Mouse (Mus musculus) layer of hippocampus, adult 9-11 months (tissue): ENCODE data around the gene Henmt1.

Experiments used
- DNase-seq: peaks from one replicate; pipeline ENCODE4 v3.0.0; 2022

The Henmt1 gene

GRCm38 (mm10) chr3:108940996-108941395, 1.3 kb downstream of the Henmt1 start:
- DNase-seq, result no peak

GRCm38 (mm10) chr3:108957976-108958375, 18.3 kb downstream of the Henmt1 start:
- no peak for DNase-seq

DNA sequence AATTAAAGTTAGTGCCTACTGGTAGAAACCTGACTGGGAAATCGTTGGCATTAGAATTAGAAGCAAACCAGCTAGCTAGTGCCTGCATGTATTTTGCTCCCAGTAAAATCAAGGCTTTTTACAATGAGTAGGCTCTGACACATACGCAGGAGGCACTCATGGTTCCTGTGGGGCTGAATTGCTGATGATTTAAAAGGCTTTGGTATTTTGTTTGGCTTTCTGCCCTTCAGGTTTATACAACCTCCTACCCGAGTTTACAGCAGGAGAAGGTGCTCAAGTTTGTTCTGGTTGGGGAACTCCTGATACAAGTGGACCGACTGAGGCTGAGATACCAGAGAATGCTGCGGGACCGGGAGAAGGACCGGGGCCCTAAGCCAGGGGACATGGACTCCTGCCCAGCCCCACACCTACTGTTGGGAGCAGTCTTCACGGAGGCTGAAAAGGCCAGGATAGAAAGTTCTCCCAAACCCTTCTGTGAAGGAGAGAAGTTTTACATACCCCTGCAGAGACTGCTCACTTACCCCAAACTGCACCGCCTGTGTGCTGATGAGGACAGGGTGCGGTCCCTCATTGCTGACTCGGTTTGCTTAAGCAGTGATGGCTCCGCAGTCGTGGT, 20.1 kb downstream of the Henmt1 start:
- DNase-seq, result no peak

- DNase-seq, result peak; percentile 19
Measured at GRCm38 (mm10) chr3:108961226-108961625, 21.6 kb downstream of the Henmt1 start.

DNA sequence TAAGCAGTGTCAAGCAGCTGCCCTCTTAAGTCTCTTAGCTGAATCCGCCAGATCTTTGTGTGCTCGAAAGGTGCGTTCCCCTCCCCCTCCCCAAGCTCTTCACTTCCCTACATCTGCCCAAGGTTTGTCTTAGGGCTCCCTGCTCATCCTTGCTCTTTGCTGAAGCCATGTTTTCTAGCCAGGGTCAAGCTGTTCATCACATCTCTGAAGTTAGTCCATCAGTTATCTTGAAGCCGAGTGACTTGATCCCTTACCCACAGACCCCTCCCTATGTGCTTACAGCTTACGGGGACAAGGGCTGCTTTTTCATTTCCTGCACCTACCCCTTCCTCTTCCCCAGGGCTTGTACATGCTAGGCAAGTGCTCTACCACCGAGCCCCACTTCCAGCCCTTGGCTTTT, 22.0 kb downstream of the Henmt1 start:
- DNase-seq, result no peak

- no peak for DNase-seq
Measured at GRCm38 (mm10) chr3:108963278-108963677, 23.6 kb downstream of the Henmt1 start.

DNA sequence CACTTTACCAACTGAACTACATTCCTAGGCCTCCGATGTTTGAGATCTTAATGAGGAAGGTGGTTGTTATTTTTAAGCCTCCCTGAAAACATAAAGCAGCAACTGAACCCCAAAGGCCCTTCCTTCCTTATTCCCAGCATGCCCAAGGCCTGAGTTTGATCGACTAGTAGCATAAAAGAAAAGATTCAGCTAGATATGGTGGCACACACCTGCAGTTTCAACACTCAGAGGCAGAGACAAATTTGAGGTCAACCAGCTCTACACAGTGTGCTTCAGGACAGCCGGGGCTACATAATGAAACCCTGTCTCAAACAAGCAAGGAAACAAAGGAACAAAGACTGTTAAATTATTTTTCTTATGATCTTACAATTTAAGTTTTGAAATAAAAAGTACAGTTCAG, 24.1 kb downstream of the Henmt1 start:
- DNase-seq, result no peak

GRCm38 (mm10) chr3:108964361-108965044, 24.8 kb downstream of the Henmt1 start:
- DNase-seq, result no peak

- DNase-seq, result no peak
Measured at GRCm38 (mm10) chr3:108966051-108966450, 26.4 kb downstream of the Henmt1 start.

DNA sequence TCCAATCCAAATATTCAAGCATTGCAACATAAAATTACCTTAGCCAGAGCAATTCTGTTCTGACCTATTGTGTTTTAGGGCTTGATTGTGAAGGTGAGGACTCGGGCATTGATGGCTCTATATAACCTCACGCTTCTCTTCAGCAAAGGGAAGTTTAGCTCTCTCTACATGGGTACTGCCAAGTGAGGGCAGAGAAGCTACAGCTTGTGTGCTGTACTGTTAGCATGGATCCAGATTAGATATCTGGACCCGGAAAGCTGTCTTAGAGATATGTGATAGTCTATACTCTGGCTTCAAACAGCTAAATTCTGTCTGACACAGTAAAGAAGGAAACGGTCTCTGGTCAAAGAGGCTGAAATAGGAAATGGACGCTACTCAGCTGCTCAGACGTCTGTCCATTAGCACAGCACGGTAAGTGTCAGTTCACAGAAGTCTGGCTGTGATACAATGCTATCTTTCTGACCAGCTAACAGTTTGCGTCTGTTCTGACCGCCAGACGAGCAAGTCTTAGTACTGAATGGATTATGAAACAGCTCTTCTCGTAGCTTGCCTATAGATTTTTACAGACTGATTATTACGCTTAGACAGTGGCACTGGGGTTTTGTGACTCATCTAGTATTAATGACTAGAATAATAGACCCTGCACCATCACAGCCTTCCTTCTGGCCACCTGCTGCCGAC, 34.4 kb downstream of the Henmt1 start:
- no peak for DNase-seq

DNA sequence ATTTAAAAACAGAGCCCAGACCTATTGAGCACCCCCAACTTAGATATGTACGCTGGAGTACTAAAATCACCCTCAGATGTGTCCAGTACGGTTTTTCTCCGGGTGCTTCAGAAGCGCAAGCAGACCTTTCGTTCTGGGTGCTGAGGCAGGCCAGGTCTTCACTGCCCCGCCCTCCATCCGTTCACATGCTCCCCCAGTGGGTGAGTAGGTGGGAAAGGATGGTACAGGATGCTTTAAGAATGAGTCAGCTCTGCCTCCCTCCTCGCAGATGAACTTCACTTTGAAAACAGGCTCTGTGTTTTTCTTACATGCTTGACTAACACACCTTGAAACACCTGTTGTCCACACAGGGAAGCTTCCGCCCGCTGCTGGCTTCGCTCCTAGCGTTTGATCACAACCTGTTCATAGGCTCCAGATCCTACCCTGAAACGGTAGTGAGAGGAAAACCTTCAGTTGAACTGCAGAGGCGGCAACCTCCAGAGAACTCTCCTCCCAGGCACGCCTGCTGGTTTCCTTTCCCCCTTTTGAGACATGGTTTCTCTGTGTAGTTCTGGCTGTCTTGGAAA, 35.3 kb downstream of the Henmt1 start:
- DNase-seq, result no peak

DNA sequence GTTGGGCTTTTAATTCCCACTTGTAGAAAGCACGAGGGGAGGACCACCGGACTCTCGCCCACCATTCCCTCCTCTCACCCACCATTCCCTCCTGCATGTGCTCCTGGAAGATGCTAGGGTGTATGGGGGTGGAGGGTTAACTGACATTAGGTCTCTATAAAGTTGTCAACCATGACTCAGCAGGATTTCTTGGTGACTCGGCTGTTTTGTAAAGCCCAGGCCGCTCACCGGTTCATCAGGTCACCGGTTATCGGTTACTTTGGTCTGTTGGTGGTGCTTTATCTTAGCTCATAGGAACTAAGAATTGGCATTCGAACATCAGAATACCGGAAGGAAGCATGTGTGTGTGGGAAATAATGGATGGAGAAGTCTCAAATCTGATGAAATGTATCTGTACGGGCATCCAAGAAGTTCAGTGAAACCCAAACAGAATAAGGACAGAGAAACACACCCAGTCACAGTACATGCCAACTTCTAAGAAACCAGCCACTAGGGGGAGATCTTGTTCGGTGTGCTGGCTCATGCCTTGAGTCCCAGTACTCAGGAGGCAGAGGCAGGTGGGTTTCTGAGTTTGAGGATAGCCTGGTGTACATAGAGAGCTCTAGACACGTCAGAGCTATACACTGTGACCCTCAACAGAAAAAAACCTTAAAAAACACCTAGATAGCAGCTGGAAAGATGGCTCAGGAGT, 37.8 kb downstream of the Henmt1 start:
- DNase-seq, result no peak

DNA sequence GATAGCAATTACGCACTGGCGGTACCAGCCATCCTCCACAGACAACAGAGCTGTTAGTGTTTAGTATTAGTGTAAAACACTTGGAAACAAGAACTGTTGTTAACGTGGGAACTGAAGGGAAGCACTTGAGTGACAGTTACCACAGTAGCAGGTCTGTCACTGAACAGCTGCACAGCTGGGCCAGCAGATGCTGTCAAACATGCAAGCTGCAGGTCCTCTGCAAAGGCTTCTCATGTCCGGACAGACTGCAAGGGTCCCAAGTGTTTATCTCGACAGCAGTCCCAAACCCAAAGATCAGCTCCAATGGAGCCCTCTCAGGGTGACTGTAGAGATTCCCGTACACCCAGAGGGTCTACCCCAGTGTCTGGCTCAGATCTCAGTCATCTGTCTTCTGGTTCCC, 42.3 kb downstream of the Henmt1 start:
- DNase-seq, result no peak

- DNase-seq, result no peak
Measured at GRCm38 (mm10) chr3:108983989-108984388, 44.3 kb downstream of the Henmt1 start.

DNA sequence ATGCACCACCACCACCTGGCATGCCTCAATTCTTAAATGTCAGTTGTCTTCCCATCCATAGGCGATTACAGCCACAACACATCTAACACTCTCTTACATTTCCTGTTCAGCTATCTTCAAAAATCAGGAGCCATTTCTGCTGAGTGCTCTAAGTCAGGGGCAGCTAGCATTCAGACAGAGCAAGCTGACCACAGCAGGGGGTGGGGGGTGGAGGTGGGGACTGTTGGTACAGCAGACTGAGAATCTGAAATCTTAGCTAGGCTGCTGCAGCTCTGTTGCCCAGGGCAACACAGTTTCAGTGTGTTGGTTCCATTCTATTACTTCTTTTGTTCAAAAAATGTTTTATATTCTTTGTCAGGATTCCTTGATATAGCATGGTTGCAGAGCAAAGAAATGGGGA, 46.9 kb downstream of the Henmt1 start:
- no peak for DNase-seq

- DNase-seq, result no peak
Measured at GRCm38 (mm10) chr3:108987009-108987659, 47.5 kb downstream of the Henmt1 start.

DNA sequence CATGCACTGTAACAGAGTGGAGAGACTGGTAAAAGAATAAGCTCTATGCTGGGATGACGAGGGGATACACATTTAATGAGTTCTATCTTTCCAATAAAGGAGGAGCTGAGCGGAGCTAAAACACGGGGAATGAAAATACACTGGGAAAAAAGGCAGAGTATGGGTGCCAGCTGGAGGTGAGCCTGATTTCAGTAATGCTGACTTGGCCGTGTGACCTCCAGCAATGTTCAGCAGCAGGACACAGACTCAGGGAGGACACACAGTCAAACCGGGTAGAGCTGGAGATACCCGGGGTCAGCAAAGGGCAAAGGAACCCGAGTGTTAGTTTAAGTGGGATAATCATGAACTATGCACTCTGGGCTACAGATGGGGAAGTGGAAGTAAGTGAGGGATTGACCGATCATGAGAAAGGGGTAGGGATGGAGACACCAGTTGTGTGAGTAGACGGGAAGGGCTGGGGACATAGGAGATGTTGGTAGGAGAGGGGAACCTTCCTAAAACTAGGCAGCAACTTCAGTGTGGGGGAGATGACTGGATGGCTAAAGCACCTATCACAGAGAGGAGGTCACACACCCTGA, 50.4 kb downstream of the Henmt1 start:
- DNase-seq, result no peak

DNA sequence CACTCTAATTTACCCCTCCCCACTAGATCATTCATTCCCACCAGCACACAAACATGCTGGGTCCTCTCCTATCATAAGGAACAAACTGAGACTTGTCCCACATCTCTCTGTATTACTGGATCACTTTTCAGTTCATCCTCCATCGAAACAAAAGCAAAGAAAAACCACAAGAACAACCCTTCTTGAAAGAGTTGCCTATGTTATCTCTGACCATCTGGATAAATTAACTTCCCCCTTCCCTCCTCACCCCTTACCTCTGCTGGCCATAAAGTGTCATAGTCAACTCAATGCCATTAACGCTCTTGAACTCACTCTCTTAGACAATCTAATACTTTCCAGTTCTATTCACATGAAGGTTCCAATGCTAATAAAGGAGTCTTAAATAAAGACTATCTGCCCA, 54.8 kb downstream of the Henmt1 start:
- DNase-seq, result no peak

DNA sequence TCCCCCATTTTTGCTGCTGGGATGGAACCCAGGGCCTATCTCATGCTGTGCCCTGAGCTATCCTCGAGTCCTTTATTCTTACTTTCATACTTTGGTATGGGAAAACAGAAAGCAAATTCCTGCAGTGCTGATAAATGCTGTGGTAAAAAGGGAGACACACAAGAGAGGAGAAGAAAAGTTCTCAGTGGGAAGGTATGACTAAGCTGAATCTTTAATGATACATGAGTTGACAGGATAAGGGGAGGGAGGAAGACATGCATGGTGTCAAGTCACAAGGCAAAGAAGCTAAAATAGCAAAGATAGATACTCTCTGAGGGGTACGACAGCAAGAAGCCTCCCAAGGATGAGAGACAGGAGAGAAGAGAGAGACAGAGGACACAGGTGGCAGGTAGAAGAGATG, 55.7 kb downstream of the Henmt1 start:
- DNase-seq, result no peak

GRCm38 (mm10) chr3:108997284-108997683, 57.6 kb downstream of the Henmt1 start:
- peak; percentile 23 for DNase-seq

DNA sequence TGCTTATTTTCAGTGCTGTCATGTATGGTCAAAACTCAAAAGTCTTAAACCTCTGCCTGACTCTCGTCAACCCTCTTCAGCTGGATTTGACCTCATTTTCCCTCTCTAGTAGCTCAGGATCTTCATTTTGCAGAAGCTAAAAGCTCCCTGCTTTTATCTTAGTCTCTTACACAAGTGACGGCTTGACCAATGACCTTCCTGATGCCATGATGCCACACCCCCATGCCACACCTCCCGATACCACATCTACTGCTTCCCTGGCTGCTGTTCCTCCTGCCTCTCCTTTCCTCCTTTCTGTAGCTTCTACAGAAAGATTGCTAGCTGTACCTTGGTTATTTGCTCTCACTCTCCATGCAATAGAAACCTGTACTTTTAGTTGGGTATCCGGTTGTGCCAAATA, 58.1 kb downstream of the Henmt1 start:
- DNase-seq, result no peak

DNA sequence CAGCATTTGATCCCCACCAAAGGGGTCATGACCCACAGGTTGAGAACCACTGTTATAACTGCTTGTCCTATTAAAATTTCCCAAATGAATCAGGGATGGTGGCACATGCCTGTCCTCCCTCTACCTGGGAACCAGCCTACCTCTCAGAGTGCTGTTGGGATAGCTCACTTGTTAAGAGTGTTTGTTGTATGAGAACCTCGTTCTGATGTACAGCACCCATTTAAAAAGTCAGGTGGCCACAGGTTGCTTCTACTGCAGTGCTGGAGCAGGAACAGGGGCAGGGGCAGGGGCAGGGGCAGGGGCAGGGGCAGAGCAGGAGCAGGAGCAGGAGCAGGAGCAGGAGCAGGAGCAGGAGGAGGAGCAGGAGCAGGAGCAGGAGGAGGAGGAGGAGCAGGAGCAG, 59.5 kb downstream of the Henmt1 start:
- no peak for DNase-seq

- DNase-seq, result no peak
Measured at GRCm38 (mm10) chr3:109005777-109006176, 66.1 kb downstream of the Henmt1 start.
